Mouse (Mus musculus): ENCODE data around the gene Slc12a7.
A peak's percentile ranks its signal among the peaks of the same experiment; 100 is the strongest.

Slc12a7 gene

DNA sequence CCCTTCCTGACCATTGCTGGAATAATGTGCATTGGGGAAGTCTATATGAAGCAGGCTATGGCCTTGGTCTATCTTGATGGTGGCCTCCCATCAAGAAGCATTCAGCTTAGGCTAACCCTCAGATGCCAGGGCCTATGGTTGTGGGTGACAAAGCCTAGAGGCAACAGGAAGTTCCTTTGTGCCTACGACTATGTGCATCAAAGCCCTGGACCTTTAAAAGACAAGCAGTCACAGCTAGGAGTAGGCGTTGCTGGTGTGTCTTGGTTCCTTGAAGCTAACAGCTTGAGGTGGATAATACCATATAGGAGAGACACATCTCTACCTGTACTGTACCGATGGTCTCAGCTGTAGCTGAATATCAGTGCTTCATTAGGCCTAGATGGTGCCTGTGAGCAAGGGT is 27.2 kb downstream of the Slc12a7 start:
- DNase-seq (ENCODE audit: low read depth, low spot score): no peak

GRCm38 (mm10) chr13:73762938-73763337 is 30.0 kb downstream of the Slc12a7 start:
- DNase-seq (ENCODE audit: low read depth, low spot score): no peak

DNA sequence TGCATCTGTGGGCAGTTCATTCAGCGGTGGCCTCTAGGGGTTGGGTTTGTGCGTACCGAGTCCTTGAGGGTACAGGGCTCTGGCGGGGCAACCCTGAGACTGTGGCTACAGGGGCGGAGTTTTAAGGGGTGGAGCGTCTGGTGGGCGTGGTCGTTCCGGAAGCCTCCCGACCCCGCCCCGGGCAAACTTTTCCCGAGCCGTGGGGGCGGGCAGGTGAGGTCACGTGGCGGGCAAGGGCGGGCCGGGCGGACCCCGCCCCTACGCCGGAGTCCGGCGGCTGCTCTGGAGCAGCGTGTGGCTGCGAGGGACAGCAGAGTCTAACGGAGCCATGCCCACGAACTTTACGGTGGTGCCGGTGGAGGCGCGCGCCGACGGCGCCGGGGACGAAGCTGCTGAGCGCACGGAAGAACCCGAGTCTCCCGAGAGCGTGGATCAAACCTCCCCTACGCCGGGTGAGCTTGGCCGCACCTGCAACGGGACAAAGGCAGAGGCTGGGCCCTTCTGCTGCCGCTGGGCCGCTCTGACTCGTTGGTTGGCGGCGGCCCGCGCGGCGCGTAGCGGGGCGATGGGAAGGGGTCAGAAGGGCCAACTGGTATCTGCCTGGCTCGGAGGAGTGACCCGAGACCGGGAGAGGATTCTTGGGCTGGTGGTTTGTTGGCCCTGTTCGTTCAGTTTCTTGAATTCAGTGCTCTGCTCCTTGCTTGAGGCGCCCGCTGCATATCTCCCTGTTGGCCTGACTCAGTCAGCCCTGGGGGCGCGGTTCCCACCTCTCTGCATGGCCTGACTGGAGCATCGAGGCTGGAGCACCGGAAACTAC is 30.8 kb downstream of the Slc12a7 start:
- peak; percentile 80 for DNase-seq (ENCODE audit: low read depth, low spot score)

GRCm38 (mm10) chr13:73764256-73764775 is 31.4 kb downstream of the Slc12a7 start:
- no peak for DNase-seq (ENCODE audit: low read depth, low spot score)

DNA sequence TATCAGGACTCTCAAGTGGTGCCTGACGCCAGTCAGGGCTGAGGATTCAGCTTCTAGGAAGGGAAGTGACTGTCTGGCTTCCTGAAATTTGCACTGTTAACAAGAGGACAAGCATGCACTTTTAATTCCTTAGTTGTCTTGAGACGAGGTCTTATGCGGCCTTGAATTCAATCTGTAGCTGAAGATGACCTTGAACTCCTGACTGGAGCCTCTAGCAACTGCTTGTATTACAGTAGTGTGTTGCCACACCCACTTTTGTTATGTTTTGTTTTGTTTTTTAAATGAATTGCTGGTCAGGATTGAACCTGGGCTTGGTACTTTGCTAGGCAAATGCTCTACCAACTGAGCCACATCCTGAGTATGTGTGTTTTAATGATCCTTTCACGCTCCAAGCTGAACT is 32.5 kb downstream of the Slc12a7 start:
- DNase-seq (ENCODE audit: low read depth, low spot score): no peak

GRCm38 (mm10) chr13:73767224-73767623 is 34.3 kb downstream of the Slc12a7 start:
- no peak for DNase-seq (ENCODE audit: low read depth, low spot score)

GRCm38 (mm10) chr13:73767754-73768153 is 34.9 kb downstream of the Slc12a7 start:
- DNase-seq (ENCODE audit: low read depth, low spot score): no peak

GRCm38 (mm10) chr13:73768311-73768710 is 35.4 kb downstream of the Slc12a7 start:
- DNase-seq (ENCODE audit: low read depth, low spot score): no peak

GRCm38 (mm10) chr13:73769916-73770682 is 37.2 kb downstream of the Slc12a7 start:
- DNase-seq (ENCODE audit: low read depth, low spot score): no peak

- no peak for DNase-seq (ENCODE audit: low read depth, low spot score)
Observed at GRCm38 (mm10) chr13:73771131-73771530, 38.2 kb downstream of the Slc12a7 start.

GRCm38 (mm10) chr13:73772655-73773054 is 39.8 kb downstream of the Slc12a7 start:
- no peak for DNase-seq (ENCODE audit: low read depth, low spot score)

- no peak for DNase-seq (ENCODE audit: low read depth, low spot score)
Observed at GRCm38 (mm10) chr13:73773519-73774205, 40.8 kb downstream of the Slc12a7 start.

- DNase-seq (ENCODE audit: low read depth, low spot score): no peak
Observed at GRCm38 (mm10) chr13:73775786-73776185, 42.9 kb downstream of the Slc12a7 start.

- DNase-seq (ENCODE audit: low read depth, low spot score): no peak
Observed at GRCm38 (mm10) chr13:73777578-73777977, 44.7 kb downstream of the Slc12a7 start.

DNA sequence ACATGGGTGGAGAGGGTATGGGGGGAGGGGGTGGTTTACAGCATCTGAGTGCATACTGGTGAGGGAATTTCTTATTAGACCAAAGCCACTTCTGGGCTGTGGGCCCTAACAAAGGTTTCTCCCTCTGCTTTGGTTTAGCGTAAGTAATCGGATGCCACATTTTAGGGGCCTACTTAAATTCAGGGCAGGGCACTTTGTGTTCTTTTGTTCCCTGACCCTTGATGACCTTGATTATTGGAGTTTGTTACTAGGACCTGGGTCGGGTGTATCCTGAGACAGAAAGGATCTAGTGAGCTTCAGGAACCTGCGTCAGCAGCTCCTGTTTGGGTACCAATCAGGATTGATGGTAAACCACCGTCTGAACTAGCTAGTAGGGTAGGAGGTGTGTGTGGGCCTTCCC is 49.6 kb downstream of the Slc12a7 start:
- peak; percentile 53 for DNase-seq (ENCODE audit: low read depth, low spot score)

- no peak for DNase-seq (ENCODE audit: low read depth, low spot score)
Observed at GRCm38 (mm10) chr13:73792176-73792575, 59.3 kb downstream of the Slc12a7 start.

DNA sequence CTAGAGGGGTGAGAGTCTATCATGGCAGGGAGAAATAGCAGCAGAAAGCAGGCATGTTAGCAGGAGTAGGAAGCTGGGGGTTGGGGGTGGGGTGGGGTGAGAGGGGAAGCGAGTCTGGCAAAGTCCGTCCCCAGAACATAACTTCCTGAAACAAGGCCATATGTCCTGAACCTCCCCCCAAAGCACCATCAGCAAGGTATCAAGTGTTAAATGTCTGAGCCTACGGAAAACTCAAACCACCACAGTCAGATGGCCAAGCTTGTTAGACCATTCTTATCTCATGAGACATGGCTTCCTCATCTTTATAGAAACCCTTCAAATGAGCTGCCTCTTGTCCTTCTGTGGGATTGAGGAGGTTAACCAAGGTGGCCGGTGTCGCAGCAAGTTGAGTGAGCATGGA is 60.3 kb downstream of the Slc12a7 start:
- DNase-seq (ENCODE audit: low read depth, low spot score): no peak

- DNase-seq (ENCODE audit: low read depth, low spot score): no peak
Observed at GRCm38 (mm10) chr13:73799110-73799509, 66.2 kb downstream of the Slc12a7 start.

DNA sequence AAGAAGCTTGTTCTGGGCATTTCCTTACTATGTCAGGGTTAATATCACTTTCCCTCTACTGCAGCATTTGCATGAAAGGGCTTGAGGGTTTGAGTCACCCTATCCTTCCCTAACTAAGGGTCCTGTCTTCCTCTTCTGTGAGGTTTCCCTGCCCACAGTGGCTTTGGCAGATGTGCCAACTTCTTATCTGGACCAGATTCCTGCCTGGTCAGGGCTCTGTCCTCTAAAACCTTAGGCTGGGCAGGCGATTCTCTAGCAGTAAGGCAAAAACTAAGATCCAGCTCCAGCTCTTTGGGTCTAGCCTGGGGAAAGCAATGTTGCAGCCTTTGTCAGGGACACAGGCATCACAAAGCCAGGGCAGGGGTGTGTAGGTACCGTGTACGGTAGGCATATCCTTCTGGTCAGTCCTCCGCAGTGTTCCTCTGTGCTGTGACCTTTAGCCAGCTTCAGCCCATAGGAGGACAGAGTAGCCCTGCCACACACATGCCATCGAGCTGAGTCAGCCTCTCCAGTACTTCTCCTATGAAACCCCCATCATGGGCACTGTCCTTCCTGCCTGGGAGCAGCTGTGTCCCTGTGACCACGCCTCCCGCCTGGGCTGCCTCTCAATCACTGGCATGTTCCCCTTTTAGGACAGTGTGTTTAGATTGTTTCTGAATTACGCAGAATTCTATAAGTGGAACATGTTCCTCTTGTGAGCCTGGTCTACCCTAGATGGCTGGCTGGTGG is 70.7 kb downstream of the Slc12a7 start:
- no peak for DNase-seq (ENCODE audit: low read depth, low spot score)

DNA sequence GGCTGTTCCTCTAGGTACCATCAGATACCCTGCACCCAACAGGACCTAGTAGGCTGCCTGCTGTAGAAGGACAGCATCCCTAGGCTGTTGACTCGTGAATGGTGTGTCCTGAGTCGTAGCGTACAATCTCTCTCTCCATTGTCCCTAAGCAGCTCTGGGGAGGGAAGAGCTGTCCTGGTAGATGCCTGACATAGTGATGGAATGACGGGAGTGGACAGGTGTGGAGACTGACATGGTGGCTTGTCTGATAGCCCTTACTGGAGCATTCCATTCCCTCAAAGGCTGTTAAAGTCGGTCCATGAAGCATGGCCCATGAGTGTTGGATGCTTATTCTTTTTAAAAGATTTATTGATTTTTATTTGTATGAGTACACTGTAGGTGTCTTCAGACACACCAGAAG is 72.0 kb downstream of the Slc12a7 start:
- no peak for DNase-seq (ENCODE audit: low read depth, low spot score)

- DNase-seq (ENCODE audit: low read depth, low spot score): no peak
Observed at GRCm38 (mm10) chr13:73812936-73813335, 80.0 kb downstream of the Slc12a7 start.
